Mouse (Mus musculus): ENCODE results near the gene Gm10959. TPM values are rescaled to one million over a fixed set of nuclear protein-coding genes. Genes with fewer than 3 reads are reported as not detected.

Gene Gm10959
- polyA plus RNA-seq, 1 experiment from 2014 or later: not detected

DNA sequence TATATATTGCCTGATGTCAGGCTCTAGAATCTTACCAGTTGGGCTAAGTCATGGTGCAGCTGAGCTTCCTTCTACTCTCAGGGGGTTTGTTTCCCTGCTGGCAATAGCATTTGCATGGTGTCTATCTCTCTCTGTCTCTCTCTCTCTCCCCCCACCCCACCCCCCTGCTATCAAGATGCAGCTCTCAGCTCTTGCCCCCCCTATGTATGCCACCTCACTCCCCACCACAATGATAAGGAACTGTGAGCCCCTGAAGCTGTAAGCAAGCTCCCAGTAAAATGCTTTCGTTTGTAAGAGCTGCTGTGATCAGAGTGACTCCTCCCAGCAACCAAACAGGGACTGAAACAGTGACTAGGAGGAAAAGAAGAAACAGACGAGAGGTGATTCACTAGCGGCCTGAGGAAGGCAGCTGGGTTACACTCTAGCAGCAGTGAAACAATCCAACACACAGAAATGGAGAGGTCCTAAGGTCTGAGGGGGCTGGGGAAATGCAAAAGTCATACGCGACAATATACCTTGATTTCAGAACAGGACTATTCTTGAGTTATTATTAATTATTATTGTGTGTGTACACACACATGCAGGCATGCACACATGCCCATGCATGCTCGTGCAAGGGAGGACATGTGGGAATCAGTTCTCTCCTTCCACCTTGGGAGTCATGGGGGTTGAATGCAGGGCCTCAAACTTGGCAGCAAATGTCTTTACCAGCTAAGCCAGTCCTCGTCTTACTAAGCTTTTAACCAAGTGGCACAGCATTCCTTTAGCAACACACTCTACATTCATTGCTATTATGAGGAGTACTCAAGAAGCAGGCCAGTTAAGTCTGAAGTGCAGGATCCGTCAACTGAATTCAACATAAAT, 1.6 kb upstream of the Gm10959 start:
- no peak overlapping the region for H3K27ac ChIP-seq (ENCODE audit: low read depth)
- H3K9ac ChIP-seq (replicated peaks): no peak overlapping the region

GRCm38 (mm10) chr3:122918672-122919071, 488 bp downstream of the Gm10959 start:
- Histone ChIP-seq H3K4me1 (ENCODE audit: insufficient read depth) (peaks cover 6% of the 10 kb centered on the region), H3K27ac (ENCODE audit: low read depth) (no peak overlapping the region), H3K4me3 (ENCODE audit: low read depth, low read length) (no peak overlapping the region), H3K9me3 (ENCODE audit: low read length) (no peaks in the 10 kb centered on the region), H3K9ac (replicated peaks) (no peak overlapping the region), H3K4me2 (ENCODE audit: low read depth, low read length) (no peak overlapping the region), H3K36me3 (replicated peaks; ENCODE audit: insufficient read depth, low read length) (no peaks in the 10 kb centered on the region), H3K27me3 (ENCODE audit: insufficient read depth, low read length) (no peaks in the 10 kb centered on the region)
- ATAC-seq (no peak), DNase-seq (no peak)
- no peak for TF ChIP-seq EP300 (IDR thresholded peaks at IDR 0.05; ENCODE audit: low read depth)
- no peak for TF ChIP-seq CTCF (IDR thresholded peaks at IDR 0.05; ENCODE audit: low read depth)
- 25% methylated on average over 2 of the region's 2 CpGs for WGBS (ENCODE audit: insufficient replicate concordance)

More for the DNA sequence above, 1.6 kb upstream of the Gm10959 start:
- Histone ChIP-seq H3K27me3 (ENCODE audit: insufficient read depth, low read length) (no peaks in the 10 kb centered on the region), H3K4me2 (ENCODE audit: low read depth, low read length) (no peak overlapping the region), H3K4me1 (ENCODE audit: insufficient read depth) (peaks cover 6% of the 10 kb centered on the region), H3K9me3 (ENCODE audit: low read length) (no peaks in the 10 kb centered on the region), H3K4me3 (ENCODE audit: low read depth, low read length) (no peak overlapping the region), H3K36me3 (replicated peaks; ENCODE audit: insufficient read depth, low read length) (no peaks in the 10 kb centered on the region)
- WGBS (ENCODE audit: insufficient replicate concordance): 60% methylated on average over 8 of the region's 8 CpGs
- no peak for DNase-seq
- no peak for TF ChIP-seq CTCF (IDR thresholded peaks at IDR 0.05; ENCODE audit: low read depth)
- no peak for TF ChIP-seq EP300 (IDR thresholded peaks at IDR 0.05; ENCODE audit: low read depth)
- no peak for ATAC-seq

- Histone ChIP-seq H3K27ac (ENCODE audit: low read depth) (no peak overlapping the region), H3K4me2 (ENCODE audit: low read depth, low read length) (no peak overlapping the region), H3K4me1 (ENCODE audit: insufficient read depth) (no peaks in the 10 kb centered on the region), H3K9me3 (ENCODE audit: low read length) (no peaks in the 10 kb centered on the region), H3K27me3 (ENCODE audit: insufficient read depth, low read length) (no peaks in the 10 kb centered on the region), H3K36me3 (replicated peaks; ENCODE audit: insufficient read depth, low read length) (no peaks in the 10 kb centered on the region), H3K9ac (replicated peaks) (no peak overlapping the region), H3K4me3 (ENCODE audit: low read depth, low read length) (no peak overlapping the region)
- DNase-seq (no peak), ATAC-seq (no peak)
- WGBS (ENCODE audit: insufficient replicate concordance): 77% methylated on average over 6 of the region's 6 CpGs
- TF ChIP-seq CTCF (IDR thresholded peaks at IDR 0.05; ENCODE audit: low read depth) (no peak), EP300 (IDR thresholded peaks at IDR 0.05; ENCODE audit: low read depth) (no peak)
Measured at GRCm38 (mm10) chr3:122916191-122916680, 2.9 kb downstream of the Gm10959 start.

DNA sequence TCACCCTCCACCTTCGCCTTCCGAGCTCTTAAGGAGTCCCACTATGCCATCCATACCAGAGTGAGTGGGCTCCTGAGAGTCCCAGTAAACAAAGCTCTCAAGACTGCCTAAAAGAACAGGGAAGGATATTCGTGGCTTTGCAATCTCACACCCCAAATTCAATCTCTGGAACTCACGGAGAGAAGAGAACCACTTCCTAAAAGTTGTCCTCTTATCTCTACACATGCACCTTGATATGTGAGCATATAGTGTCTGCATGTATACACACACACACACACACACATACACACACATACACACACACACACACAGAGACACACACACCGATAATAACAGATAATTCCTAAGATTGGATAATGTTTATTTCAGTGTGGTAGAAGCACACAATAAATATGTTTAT, 3.7 kb downstream of the Gm10959 start:
- H3K27ac ChIP-seq (ENCODE audit: low read depth): no peak overlapping the region
- TF ChIP-seq EP300 (IDR thresholded peaks at IDR 0.05; ENCODE audit: low read depth) (no peak), CTCF (IDR thresholded peaks at IDR 0.05; ENCODE audit: low read depth) (no peak)
- H3K9me3 ChIP-seq (ENCODE audit: low read length): no peaks in the 10 kb centered on the region
- no peaks in the 10 kb centered on the region for H3K36me3 ChIP-seq (replicated peaks; ENCODE audit: insufficient read depth, low read length)
- no peak overlapping the region for H3K4me2 ChIP-seq (ENCODE audit: low read depth, low read length)
- no peak overlapping the region for H3K9ac ChIP-seq (replicated peaks)
- ATAC-seq (no peak), DNase-seq (no peak)
- H3K4me1 ChIP-seq (ENCODE audit: insufficient read depth): no peaks in the 10 kb centered on the region
- 55% methylated on average over 5 of the region's 5 CpGs for WGBS (ENCODE audit: insufficient replicate concordance)
- H3K4me3 ChIP-seq (ENCODE audit: low read depth, low read length): no peak overlapping the region
- no peaks in the 10 kb centered on the region for H3K27me3 ChIP-seq (ENCODE audit: insufficient read depth, low read length)

DNA sequence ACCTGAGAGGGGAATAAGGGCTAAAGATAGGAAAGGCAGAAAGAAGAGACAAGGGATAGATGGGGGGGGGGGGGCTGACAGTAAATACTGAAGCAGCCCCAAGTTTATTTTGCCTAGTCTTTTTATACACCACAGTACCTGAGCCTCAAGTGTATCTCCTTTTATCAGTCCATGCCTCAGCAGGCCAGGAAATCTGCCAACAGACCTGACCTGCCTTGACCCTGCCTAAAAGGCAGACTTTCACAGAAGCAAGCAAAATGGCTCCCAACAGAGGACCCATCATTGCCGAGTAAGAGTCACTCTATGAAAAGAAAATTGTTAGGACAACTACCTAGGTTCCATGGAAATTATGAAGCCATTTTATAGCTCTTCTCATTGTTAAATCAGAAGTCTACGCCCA, 11.3 kb downstream of the Gm10959 start:
- Histone ChIP-seq H3K4me2 (ENCODE audit: low read depth, low read length) (no peak overlapping the region), H3K9ac (replicated peaks) (no peak overlapping the region), H3K27me3 (ENCODE audit: insufficient read depth, low read length) (no peaks in the 10 kb centered on the region), H3K27ac (ENCODE audit: low read depth) (no peak overlapping the region), H3K4me3 (ENCODE audit: low read depth, low read length) (no peak overlapping the region), H3K4me1 (ENCODE audit: insufficient read depth) (no peaks in the 10 kb centered on the region), H3K9me3 (ENCODE audit: low read length) (no peaks in the 10 kb centered on the region), H3K36me3 (replicated peaks; ENCODE audit: insufficient read depth, low read length) (no peaks in the 10 kb centered on the region)
- no peak for ATAC-seq
- TF ChIP-seq EP300 (IDR thresholded peaks at IDR 0.05; ENCODE audit: low read depth): no peak
- no peak for TF ChIP-seq CTCF (IDR thresholded peaks at IDR 0.05; ENCODE audit: low read depth)
- no peak for DNase-seq
- 80% methylated on average over 2 of the region's 2 CpGs for WGBS (ENCODE audit: insufficient replicate concordance)

GRCm38 (mm10) chr3:122903746-122904433, 15.3 kb downstream of the Gm10959 start:
- Histone ChIP-seq H3K9me3 (ENCODE audit: low read length) (no peaks in the 10 kb centered on the region), H3K4me1 (ENCODE audit: insufficient read depth) (no peaks in the 10 kb centered on the region), H3K27me3 (ENCODE audit: insufficient read depth, low read length) (no peaks in the 10 kb centered on the region), H3K36me3 (replicated peaks; ENCODE audit: insufficient read depth, low read length) (no peaks in the 10 kb centered on the region), H3K4me2 (ENCODE audit: low read depth, low read length) (no peak overlapping the region), H3K4me3 (ENCODE audit: low read depth, low read length) (no peak overlapping the region), H3K9ac (replicated peaks) (no peak overlapping the region), H3K27ac (ENCODE audit: low read depth) (no peak overlapping the region)
- WGBS (ENCODE audit: insufficient replicate concordance): 38% methylated on average over 12 of the region's 12 CpGs
- ATAC-seq (peak; percentile 35; the same call in 1 of the 2 replicates), DNase-seq (peak; percentile 57)
- no peak for TF ChIP-seq EP300 (IDR thresholded peaks at IDR 0.05; ENCODE audit: low read depth)
- TF ChIP-seq CTCF (IDR thresholded peaks at IDR 0.05; ENCODE audit: low read depth): peak; percentile 85
